Mouse (Mus musculus): ENCODE measurements around the gene Wnt3a.

DNA sequence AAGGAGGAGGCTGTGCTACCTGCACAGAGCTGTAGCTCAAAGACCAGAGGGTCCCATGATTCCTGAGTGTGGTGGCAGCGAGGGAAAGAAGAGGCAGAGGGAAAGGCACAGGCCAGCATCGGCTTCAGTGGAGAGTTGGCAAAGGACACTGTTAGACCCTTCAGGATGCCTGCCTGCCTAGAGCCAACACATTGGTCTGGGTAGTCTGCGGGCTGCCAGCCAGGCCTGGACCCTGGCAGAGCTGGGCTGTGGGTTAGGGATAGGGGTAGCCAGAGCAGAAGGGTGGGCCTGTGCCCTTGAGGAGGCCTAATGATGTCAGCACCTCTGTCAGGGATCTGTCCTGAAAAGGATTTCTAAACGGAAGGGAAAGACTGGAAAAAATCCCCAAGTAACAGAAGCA, 50.8 kb downstream of the Wnt3a start:
- TF ChIP-seq CTCF (IDR thresholded peaks at IDR 0.05; ENCODE audit: control insufficient read depth, insufficient read depth, insufficient read length) (no peak), USF1 (IDR thresholded peaks at IDR 0.05; ENCODE audit: low read depth) (no peak), MAX (IDR thresholded peaks at IDR 0.05) (no peak)

All from C2C12 (cell line).